Mouse (Mus musculus) liver, embryonic 15.5 days (tissue): Measurements from ENCODE around the gene Pate2. TPM values are rescaled to one million over a fixed set of nuclear protein-coding genes. Genes with fewer than 3 reads are reported as not detected.

Experiments
- polyA plus RNA-seq: library from polyadenylated mRNA; unstranded; fragments of >200 nt; fragmentation: Nextera tagmentation; extraction: Ambion mirVana; gene quantifications from 2 replicates; pipeline ENCODE4 v1.2.1, GENCODE M21; 2015

The Pate2 gene
- polyA plus RNA-seq, 1 experiment from 2014 or later, result 0.26 TPM

Other genes with a start within 250 kb of the Pate2 start
- gene Cdon, start 149.2 kb upstream of the Pate2 start, polyA plus RNA-seq, result 0.28 and 0.51 TPM in 2 replicates
- gene Gm1113, start 52.0 kb upstream of the Pate2 start, polyA plus RNA-seq, result not detected in 2 replicates
- 0.14 and 0.16 TPM in 2 replicates for gene Ddx25, start 11.8 kb upstream of the Pate2 start, polyA plus RNA-seq
- gene Pus3, start 11.7 kb upstream of the Pate2 start, polyA plus RNA-seq, result 6.0 and 6.4 TPM in 2 replicates
- 8.9 TPM in 2 replicates for gene Hyls1, start 114 bp downstream of the Pate2 start, polyA plus RNA-seq
- not detected in 2 replicates for gene Pate4, start 41.7 kb downstream of the Pate2 start, polyA plus RNA-seq
- not detected in 2 replicates for gene Pate3, start 77.9 kb downstream of the Pate2 start, polyA plus RNA-seq
- not detected in 2 replicates for gene Pate1, start 117.1 kb downstream of the Pate2 start, polyA plus RNA-seq
- not detected in 2 replicates for gene Gm17677, start 170.8 kb downstream of the Pate2 start, polyA plus RNA-seq
- gene Gm17727, start 207.8 kb downstream of the Pate2 start, polyA plus RNA-seq, result not detected in 2 replicates
- not detected in 2 replicates for gene Gm27235, start 219.8 kb downstream of the Pate2 start, polyA plus RNA-seq
- not detected in 2 replicates for gene D730048I06Rik, start 219.8 kb downstream of the Pate2 start, polyA plus RNA-seq